Mouse (Mus musculus) G1E (cell line): ENCODE measurements at regions not wholly inside any gene's neighbourhood (a gene's known extent, or its start where the extent isn't known, plus 50 kb on each side); places are given as distances from the start of the nearest gene placed in this dataset.

Experiments used
- CTCF ChIP-seq: IDR thresholded peaks from 2 replicates; pipeline ENCODE4 v1.5.1; 2012; ENCODE audit warnings: low read depth, low read length, inconsistent platforms, mixed read lengths
- GATA1 ChIP-seq: IDR thresholded peaks from 2 replicates; pipeline ENCODE4 v1.6.1; 2012; ENCODE audit warnings: borderline replicate concordance, low read length, inconsistent platforms, mixed read lengths
- GATA2 ChIP-seq: IDR thresholded peaks from 2 replicates; pipeline ENCODE4 v1.6.1; 2012; ENCODE audit warnings: low read depth, low read length, inconsistent platforms, borderline replicate concordance
- POLR2AphosphoS5 ChIP-seq: IDR thresholded peaks from 2 replicates; pipeline ENCODE4 v1.6.1; 2012; ENCODE audit warnings: low read depth, low read length, inconsistent platforms; ENCODE audit not compliant: insufficient replicate concordance
- TAL1 ChIP-seq: conservative IDR thresholded peaks from 2 replicates; pipeline ENCODE4 v1.6.1; 2012; ENCODE audit warnings: low read depth, low read length, inconsistent platforms, mixed read lengths

- TF ChIP-seq CTCF (no peak), GATA1 (no peak), GATA2 (no peak), POLR2AphosphoS5 (no peak), TAL1 (no peak)
Measured at GRCm38 (mm10) chr12:46416250-46416649, 402.5 kb downstream of the Nova1 start.
